Mouse (Mus musculus) forebrain, embryonic 13.5 days (tissue): ENCODE results near the gene Hnrnpdl. TPM values are rescaled to one million over a fixed set of nuclear protein-coding genes. Genes with fewer than 3 reads are reported as not detected.

Experiments used
- ATAC-seq: fragments of 200-750 bp; cut with Nextera tagmentation; 2 replicates; pipeline ENCODE4 v1.8.0; 2017
- H3K27ac ChIP-seq: fragments of 300-500 bp; sonication (generic); 2 replicates; pipeline ENCODE4 v1.5.1; 2015; ENCODE audit warnings: inconsistent platforms, mild to moderate bottlenecking, moderate library complexity
- H3K27me3 ChIP-seq: fragments of 300-500 bp; sonication (generic); 2 replicates; pipeline ENCODE4 v1.6.1; 2015; ENCODE audit warnings: mild to moderate bottlenecking, inconsistent platforms
- H3K36me3 ChIP-seq: fragments of 300-500 bp; sonication (generic); 2 replicates; pipeline ENCODE4 v1.6.1; 2015; ENCODE audit warnings: mild to moderate bottlenecking, inconsistent platforms; ENCODE audit not compliant: poor library complexity, severe bottlenecking
- H3K4me1 ChIP-seq: fragments of 300-500 bp; sonication (generic); 2 replicates; pipeline ENCODE4 v1.6.1; 2015; ENCODE audit warnings: inconsistent platforms
- H3K4me2 ChIP-seq: fragments of 300-500 bp; sonication (generic); 2 replicates; pipeline ENCODE4 v1.6.1; 2015; ENCODE audit warnings: inconsistent platforms, mild to moderate bottlenecking, moderate library complexity
- H3K4me3 ChIP-seq: fragments of 300-500 bp; sonication (generic); 2 replicates; pipeline ENCODE4 v1.5.1; 2015; ENCODE audit warnings: mild to moderate bottlenecking, inconsistent platforms
- H3K9ac ChIP-seq: fragments of 300-500 bp; sonication (generic); 2 replicates; pipeline ENCODE4 v1.6.1; 2015; ENCODE audit warnings: mild to moderate bottlenecking, inconsistent platforms
- H3K9me3 ChIP-seq: fragments of 300-500 bp; sonication (generic); replicated peaks from 2 replicates; pipeline ENCODE4 v1.6.1; 2016; ENCODE audit warnings: inconsistent platforms
- WGBS: fragments of 180-500 bp; shearing (Covaris S2); methylation state at CpG from one replicate; pipeline ENCODE4 v1.1.7; 2015; 5-methylcytosine and 5-hydroxymethylcytosine counted together
- polyA plus RNA-seq: library from polyadenylated mRNA; unstranded; fragments of >200 nt; fragmentation: Nextera tagmentation; extraction: Ambion mirVana; gene quantifications from 2 replicates; pipeline ENCODE4 v1.2.1, GENCODE M21; 2015

The Hnrnpdl gene
- polyA plus RNA-seq, 1 experiment from 2014 or later: 260 TPM

DNA sequence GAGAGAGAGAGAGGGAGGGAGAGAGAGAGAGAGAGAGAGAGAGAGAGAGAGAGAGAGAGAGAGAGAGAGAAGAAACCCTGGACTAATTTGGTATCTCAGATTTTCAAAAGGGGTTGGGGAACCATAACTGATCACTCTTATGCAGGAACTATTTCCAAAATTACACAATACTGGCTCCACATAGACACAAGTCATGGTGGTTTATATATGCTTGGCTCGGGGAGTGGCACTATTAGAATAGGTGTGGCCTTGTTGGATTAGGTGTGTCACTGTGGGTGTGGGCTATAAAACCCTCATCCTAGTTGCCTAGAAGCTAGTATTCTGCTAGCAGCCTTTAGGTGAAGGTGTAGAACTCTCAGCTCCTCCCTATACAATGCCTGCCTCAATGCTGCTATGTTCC lies 14.6 kb downstream of the Hnrnpdl start:
- Histone ChIP-seq H3K4me1 (peaks cover 4% of the 10 kb centered on the region; the same call in 1 of the 2 replicates), H3K9me3 (no peaks in the 10 kb centered on the region), H3K9ac (no peak overlapping the region), H3K27ac (no peak overlapping the region), H3K4me2 (no peak overlapping the region), H3K27me3 (no peaks in the 10 kb centered on the region), H3K4me3 (no peak overlapping the region), H3K36me3 (no peaks in the 10 kb centered on the region)
- WGBS: 81% methylated on average over 1 of the region's 1 CpGs
- no peak for ATAC-seq

- no peaks in the 10 kb centered on the region for H3K27me3 ChIP-seq
- 70% methylated on average over 5 of the region's 5 CpGs for WGBS
- H3K36me3 ChIP-seq: no peaks in the 10 kb centered on the region
Observed at GRCm38 (mm10) chr5:100024403-100024802, 15.1 kb downstream of the Hnrnpdl start.

DNA sequence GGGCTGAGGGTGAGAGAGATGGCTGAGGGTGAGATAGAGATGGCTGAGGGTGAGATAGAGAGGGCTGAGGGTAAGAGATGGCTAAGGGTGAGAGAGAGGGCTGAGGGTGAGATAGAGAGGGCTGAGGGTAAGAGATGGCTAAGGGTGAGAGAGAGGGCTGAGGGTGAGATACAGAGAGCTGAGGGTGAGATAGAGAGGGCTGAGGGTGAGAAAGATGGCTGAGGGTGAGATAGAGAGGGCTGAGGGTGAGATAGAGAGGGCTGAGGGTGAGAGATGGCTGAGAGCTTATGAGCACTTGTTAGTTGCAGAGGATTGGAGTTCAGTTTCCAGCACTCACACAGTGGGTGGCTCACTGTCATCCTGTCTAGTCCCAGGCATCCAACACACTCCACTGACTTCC lies 19.4 kb downstream of the Hnrnpdl start:
- ATAC-seq: no peak
- no peak overlapping the region for H3K27ac ChIP-seq
- H3K36me3 ChIP-seq: no peaks in the 10 kb centered on the region
- H3K9ac ChIP-seq: no peak overlapping the region
- H3K4me3 ChIP-seq: no peak overlapping the region
- no peak overlapping the region for H3K4me2 ChIP-seq
- H3K4me1 ChIP-seq: no peaks in the 10 kb centered on the region
- H3K9me3 ChIP-seq: no peaks in the 10 kb centered on the region
- H3K27me3 ChIP-seq: no peaks in the 10 kb centered on the region

More at GRCm38 (mm10) chr5:100024403-100024802, 15.1 kb downstream of the Hnrnpdl start:
- H3K4me1 ChIP-seq: peaks cover 4% of the 10 kb centered on the region; the same call in 1 of the 2 replicates
- H3K27ac ChIP-seq: no peak overlapping the region
- H3K4me3 ChIP-seq: no peak overlapping the region
- no peak overlapping the region for H3K9ac ChIP-seq
- ATAC-seq: no peak
- H3K9me3 ChIP-seq: no peaks in the 10 kb centered on the region
- H3K4me2 ChIP-seq: no peak overlapping the region

DNA sequence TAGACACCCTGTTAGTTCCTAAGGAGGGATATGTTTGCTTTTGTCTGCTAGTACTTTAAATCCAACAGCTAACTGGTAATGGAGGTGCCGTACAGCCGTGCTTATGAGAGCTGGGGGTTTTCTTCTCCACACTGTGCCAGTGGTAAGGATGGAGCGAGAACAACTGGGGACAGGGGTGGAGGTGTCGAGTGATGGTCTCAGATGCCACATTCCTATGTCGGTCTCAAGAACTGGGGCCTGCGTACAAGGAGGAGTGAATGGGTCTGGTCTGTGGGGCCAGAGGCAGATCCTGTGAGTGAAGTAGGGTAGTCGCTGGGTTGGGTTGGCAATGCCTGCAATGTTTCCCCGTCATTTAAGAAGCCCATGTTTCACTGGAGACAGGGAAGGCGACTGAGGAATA lies 26.9 kb downstream of the Hnrnpdl start:
- Histone ChIP-seq H3K9me3 (no peaks in the 10 kb centered on the region), H3K9ac (no peak overlapping the region), H3K27me3 (no peaks in the 10 kb centered on the region), H3K4me2 (no peak overlapping the region), H3K4me1 (no peaks in the 10 kb centered on the region), H3K4me3 (no peak overlapping the region), H3K27ac (no peak overlapping the region), H3K36me3 (no peaks in the 10 kb centered on the region)
- WGBS: 94% methylated on average over 9 of the region's 9 CpGs
- ATAC-seq: no peak

- H3K4me2 ChIP-seq: no peak overlapping the region
- H3K27me3 ChIP-seq: no peaks in the 10 kb centered on the region
- H3K4me1 ChIP-seq: no peaks in the 10 kb centered on the region
- no peaks in the 10 kb centered on the region for H3K9me3 ChIP-seq
- H3K36me3 ChIP-seq: no peaks in the 10 kb centered on the region
- H3K27ac ChIP-seq: no peak overlapping the region
- no peak overlapping the region for H3K9ac ChIP-seq
- WGBS: 66% methylated on average over 3 of the region's 3 CpGs
- ATAC-seq: no peak
- H3K4me3 ChIP-seq: no peak overlapping the region
Observed at GRCm38 (mm10) chr5:100008485-100008884, 31.0 kb downstream of the Hnrnpdl start.

GRCm38 (mm10) chr5:100007040-100007375 lies 32.5 kb downstream of the Hnrnpdl start:
- ATAC-seq: no peak
- no peak overlapping the region for H3K27ac ChIP-seq
- no peaks in the 10 kb centered on the region for H3K36me3 ChIP-seq
- no peak overlapping the region for H3K9ac ChIP-seq
- no peaks in the 10 kb centered on the region for H3K4me1 ChIP-seq
- H3K4me3 ChIP-seq: no peak overlapping the region
- WGBS: 75% methylated on average over 4 of the region's 4 CpGs
- H3K4me2 ChIP-seq: no peak overlapping the region
- H3K27me3 ChIP-seq: no peaks in the 10 kb centered on the region
- H3K9me3 ChIP-seq: no peaks in the 10 kb centered on the region

GRCm38 (mm10) chr5:100006324-100007039 lies 33.0 kb downstream of the Hnrnpdl start:
- Histone ChIP-seq H3K9ac (no peak overlapping the region), H3K27ac (no peak overlapping the region), H3K36me3 (no peaks in the 10 kb centered on the region), H3K9me3 (no peaks in the 10 kb centered on the region), H3K4me1 (no peaks in the 10 kb centered on the region), H3K4me3 (no peak overlapping the region), H3K27me3 (no peaks in the 10 kb centered on the region), H3K4me2 (no peak overlapping the region)
- ATAC-seq: no peak
- 86% methylated on average over 4 of the region's 4 CpGs for WGBS

- no peak for ATAC-seq
- 78% methylated on average over 6 of the region's 6 CpGs for WGBS
- H3K4me2 ChIP-seq: no peak overlapping the region
Observed at GRCm38 (mm10) chr5:100005896-100006295, 33.6 kb downstream of the Hnrnpdl start.

GRCm38 (mm10) chr5:100005431-100005830 lies 34.0 kb downstream of the Hnrnpdl start:
- Histone ChIP-seq H3K9ac (no peak overlapping the region), H3K9me3 (no peaks in the 10 kb centered on the region), H3K4me1 (no peaks in the 10 kb centered on the region), H3K27me3 (no peaks in the 10 kb centered on the region), H3K4me3 (no peak overlapping the region), H3K27ac (no peak overlapping the region), H3K4me2 (no peak overlapping the region), H3K36me3 (no peaks in the 10 kb centered on the region)
- ATAC-seq: no peak
- WGBS: 70% methylated on average over 3 of the region's 3 CpGs

More at GRCm38 (mm10) chr5:100005896-100006295, 33.6 kb downstream of the Hnrnpdl start:
- Histone ChIP-seq H3K9me3 (no peaks in the 10 kb centered on the region), H3K27me3 (no peaks in the 10 kb centered on the region), H3K27ac (no peak overlapping the region), H3K9ac (no peak overlapping the region), H3K4me1 (no peaks in the 10 kb centered on the region), H3K36me3 (no peaks in the 10 kb centered on the region), H3K4me3 (no peak overlapping the region)

GRCm38 (mm10) chr5:100003895-100004294 lies 35.6 kb downstream of the Hnrnpdl start:
- 92% methylated on average over 4 of the region's 4 CpGs for WGBS

GRCm38 (mm10) chr5:100000500-100000899 lies 39.0 kb downstream of the Hnrnpdl start:
- no peak overlapping the region for H3K9ac ChIP-seq
- no peak for ATAC-seq
- no peaks in the 10 kb centered on the region for H3K4me1 ChIP-seq
- WGBS: 37% methylated on average over 6 of the region's 8 CpGs
- no peaks in the 10 kb centered on the region for H3K36me3 ChIP-seq
- H3K27me3 ChIP-seq: no peaks in the 10 kb centered on the region
- no peaks in the 10 kb centered on the region; the same call in 1 of the 2 replicates for H3K9me3 ChIP-seq
- H3K4me2 ChIP-seq: no peak overlapping the region
- no peak overlapping the region for H3K4me3 ChIP-seq
- H3K27ac ChIP-seq: no peak overlapping the region

More at GRCm38 (mm10) chr5:100003895-100004294, 35.6 kb downstream of the Hnrnpdl start:
- ATAC-seq: no peak
- H3K9ac ChIP-seq: no peak overlapping the region
- H3K9me3 ChIP-seq: no peaks in the 10 kb centered on the region
- no peak overlapping the region for H3K4me2 ChIP-seq
- no peak overlapping the region for H3K4me3 ChIP-seq
- H3K4me1 ChIP-seq: no peaks in the 10 kb centered on the region
- no peak overlapping the region for H3K27ac ChIP-seq
- H3K36me3 ChIP-seq: no peaks in the 10 kb centered on the region
- H3K27me3 ChIP-seq: no peaks in the 10 kb centered on the region

DNA sequence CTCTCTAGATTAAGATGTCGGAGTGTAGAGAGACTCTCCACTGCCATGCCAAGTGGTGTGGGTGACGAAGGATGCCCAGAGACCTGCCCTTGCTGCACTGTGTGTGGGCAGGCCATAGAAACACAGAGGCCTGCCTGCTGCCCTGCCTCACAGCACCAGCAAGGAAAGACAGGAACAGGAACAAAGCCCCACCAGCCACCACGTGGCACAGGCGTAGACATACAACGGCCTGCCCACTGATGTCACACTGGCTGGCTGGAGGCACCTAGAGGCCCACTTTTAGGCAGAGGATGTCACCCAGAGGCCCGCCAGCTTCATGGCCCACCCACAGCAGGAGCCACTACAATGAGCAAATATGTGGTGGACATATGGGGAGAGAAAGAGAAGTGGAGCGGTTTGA lies 39.4 kb downstream of the Hnrnpdl start:
- no peak overlapping the region for H3K4me2 ChIP-seq
- ATAC-seq: no peak
- 83% methylated on average over 7 of the region's 7 CpGs for WGBS

GRCm38 (mm10) chr5:99994680-99995079 lies 44.8 kb downstream of the Hnrnpdl start:
- H3K27ac ChIP-seq: no peak overlapping the region
- H3K9ac ChIP-seq: no peak overlapping the region
- no peak overlapping the region for H3K4me3 ChIP-seq
- H3K4me1 ChIP-seq: no peaks in the 10 kb centered on the region
- no peaks in the 10 kb centered on the region for H3K27me3 ChIP-seq
- H3K4me2 ChIP-seq: no peak overlapping the region
- 94% methylated on average over 3 of the region's 3 CpGs for WGBS
- H3K9me3 ChIP-seq: no peaks in the 10 kb centered on the region; the same call in 1 of the 2 replicates
- no peak for ATAC-seq
- H3K36me3 ChIP-seq: no peaks in the 10 kb centered on the region

More for the DNA sequence above, 39.4 kb downstream of the Hnrnpdl start:
- H3K9ac ChIP-seq: no peak overlapping the region
- no peak overlapping the region for H3K4me3 ChIP-seq
- no peaks in the 10 kb centered on the region; the same call in 1 of the 2 replicates for H3K9me3 ChIP-seq
- no peak overlapping the region for H3K27ac ChIP-seq
- no peaks in the 10 kb centered on the region for H3K4me1 ChIP-seq
- no peaks in the 10 kb centered on the region for H3K36me3 ChIP-seq
- no peaks in the 10 kb centered on the region for H3K27me3 ChIP-seq
